Mouse (Mus musculus): ENCODE measurements around the gene Parp9. TPM values are rescaled to one million over a fixed set of nuclear protein-coding genes. Genes with fewer than 3 reads are reported as not detected.
"Not testable (repeated sequence)": the region's sequence is repeated elsewhere in the genome, so short reads cannot be mapped to it uniquely, and the experiment has no call there.

Parp9 gene
- polyA plus RNA-seq, 1 experiment from 2014 or later: 1.8 TPM

DNA sequence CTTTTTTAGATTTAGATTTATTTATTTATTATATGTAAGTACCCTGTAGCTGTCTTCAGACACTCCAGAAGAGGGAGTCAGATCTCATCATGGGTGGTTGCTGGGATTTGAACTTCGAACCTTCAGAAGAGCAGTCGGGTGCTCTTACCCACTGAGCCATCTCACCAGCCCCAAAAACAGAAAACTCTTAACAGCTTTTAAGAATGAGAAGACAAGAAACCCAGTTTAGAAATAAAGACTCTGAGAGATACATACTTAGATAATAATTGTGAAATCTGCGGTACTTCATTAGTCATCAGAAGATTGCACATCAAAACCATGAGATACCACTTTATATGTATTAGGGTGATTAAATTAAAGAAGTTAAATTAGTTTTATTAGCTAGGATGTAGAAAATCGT is 60.6 kb downstream of the Parp9 start:
- H3K9me3 ChIP-seq (replicated peaks; ENCODE audit: control insufficient read depth, low read length, poor library complexity, severe bottlenecking); H3K4me3 ChIP-seq (ENCODE audit: low read depth, low read length); H3K36me3 ChIP-seq (ENCODE audit: control insufficient read depth, insufficient read depth, low read length); H3K27ac ChIP-seq (ENCODE audit: low read length); H3K4me1 ChIP-seq (ENCODE audit: control insufficient read depth, insufficient read depth, low read length); H3K27me3 ChIP-seq (ENCODE audit: control insufficient read depth, insufficient read depth, low read depth, low read length); ATAC-seq; H3K9ac ChIP-seq (ENCODE audit: low read depth, low read length); H3K4me2 ChIP-seq (ENCODE audit: low read length): not testable (repeated sequence)
- WGBS: 94% methylated on average over 4 of the region's 4 CpGs

GRCm38 (mm10) chr16:36008396-36008795 is 70.1 kb downstream of the Parp9 start:
- Histone ChIP-seq H3K27ac (ENCODE audit: low read length) (no peak overlapping the region), H3K36me3 (ENCODE audit: control insufficient read depth, insufficient read depth, low read length) (peaks cover 7% of the 10 kb centered on the region), H3K4me3 (ENCODE audit: low read depth, low read length) (no peak overlapping the region), H3K9ac (ENCODE audit: low read depth, low read length) (no peak overlapping the region), H3K9me3 (replicated peaks; ENCODE audit: control insufficient read depth, low read length, poor library complexity, severe bottlenecking) (no peaks in the 10 kb centered on the region), H3K4me1 (ENCODE audit: control insufficient read depth, insufficient read depth, low read length) (no peaks in the 10 kb centered on the region), H3K4me2 (ENCODE audit: low read length) (no peak overlapping the region), H3K27me3 (ENCODE audit: control insufficient read depth, insufficient read depth, low read depth, low read length) (no peaks in the 10 kb centered on the region)
- 95% methylated on average over 3 of the region's 3 CpGs for WGBS
- ATAC-seq: no peak

DNA sequence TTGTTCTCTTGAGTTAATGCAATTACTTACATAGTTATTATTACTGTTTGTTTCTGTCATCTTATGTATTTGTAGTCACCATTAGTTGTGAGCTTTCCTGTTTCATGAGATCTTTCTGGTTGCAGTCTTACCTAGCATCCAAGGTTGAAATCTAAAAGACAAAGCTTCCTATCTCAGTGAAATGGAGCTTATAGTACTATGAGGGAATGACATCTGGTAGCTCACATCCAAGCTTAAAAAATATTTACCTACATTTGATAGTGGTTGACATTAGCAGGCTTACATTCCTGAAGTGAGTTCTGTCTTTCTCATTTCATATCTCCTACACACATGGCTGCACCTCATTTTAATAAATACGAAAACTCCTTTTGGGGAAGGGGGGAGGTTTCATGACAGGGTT is 78.1 kb downstream of the Parp9 start:
- Histone ChIP-seq H3K9ac (ENCODE audit: low read depth, low read length) (no peak overlapping the region), H3K9me3 (replicated peaks; ENCODE audit: control insufficient read depth, low read length, poor library complexity, severe bottlenecking) (no peaks in the 10 kb centered on the region), H3K4me3 (ENCODE audit: low read depth, low read length) (no peak overlapping the region), H3K36me3 (ENCODE audit: control insufficient read depth, insufficient read depth, low read length) (peaks cover 16% of the 10 kb centered on the region; the same call in 1 of the 2 replicates), H3K27me3 (ENCODE audit: control insufficient read depth, insufficient read depth, low read depth, low read length) (no peaks in the 10 kb centered on the region), H3K4me2 (ENCODE audit: low read length) (no peak overlapping the region), H3K4me1 (ENCODE audit: control insufficient read depth, insufficient read depth, low read length) (no peaks in the 10 kb centered on the region), H3K27ac (ENCODE audit: low read length) (no peak overlapping the region)
- 96% methylated on average over 1 of the region's 1 CpGs for WGBS
- no peak for ATAC-seq

Other genes with a start within 250 kb of the Parp9 start
- gene Dirc2, start 169.1 kb upstream of the Parp9 start, polyA plus RNA-seq (2015; fragmentation: Nextera tagmentation; extraction: Ambion mirVana): 30.7 and 32.0 TPM in 2 replicates
- gene Hspbap1, start 168.1 kb upstream of the Parp9 start, polyA plus RNA-seq (2015; fragmentation: Nextera tagmentation; extraction: Ambion mirVana): 16.1 TPM in 2 replicates
- gene Parp14, start 66.9 kb upstream of the Parp9 start, polyA plus RNA-seq (2015; fragmentation: Nextera tagmentation; extraction: Ambion mirVana): 0.15 and 0.27 TPM in 2 replicates
- gene Dtx3l, start 681 bp downstream of the Parp9 start, polyA plus RNA-seq (2015; fragmentation: Nextera tagmentation; extraction: Ambion mirVana): 1.3 and 1.4 TPM in 2 replicates
- 85.1 and 91.0 TPM in 2 replicates for gene Kpna1, start 40.3 kb downstream of the Parp9 start, polyA plus RNA-seq (2015; fragmentation: Nextera tagmentation; extraction: Ambion mirVana)
- 13.0 and 14.7 TPM in 2 replicates for gene Wdr5b, start 102.7 kb downstream of the Parp9 start, polyA plus RNA-seq (2015; fragmentation: Nextera tagmentation; extraction: Ambion mirVana)
- 131 and 137 TPM in 2 replicates for gene Fam162a, start 133.1 kb downstream of the Parp9 start, polyA plus RNA-seq (2015; fragmentation: Nextera tagmentation; extraction: Ambion mirVana)
- gene Ccdc58, start 133.2 kb downstream of the Parp9 start, polyA plus RNA-seq (2015; fragmentation: Nextera tagmentation; extraction: Ambion mirVana): 24.7 and 27.7 TPM in 2 replicates
- gene Csta1, start 192.8 kb downstream of the Parp9 start, polyA plus RNA-seq (2015; fragmentation: Nextera tagmentation; extraction: Ambion mirVana): not detected in 2 replicates
- 0.51 TPM in 1 of 2 replicates, not detected in the other for gene Stfa2l1, start 218.3 kb downstream of the Parp9 start, polyA plus RNA-seq (2015; fragmentation: Nextera tagmentation; extraction: Ambion mirVana)
- 0.67 TPM in 1 of 2 replicates, not detected in the other for gene Gm5483, start 245.7 kb downstream of the Parp9 start, polyA plus RNA-seq (2015; fragmentation: Nextera tagmentation; extraction: Ambion mirVana)

Measured in midbrain, embryonic 16.5 days (tissue).